Mouse (Mus musculus) testis, adult 2 months (tissue): ENCODE data around the gene Hebp1. TPM values are rescaled to one million over a fixed set of nuclear protein-coding genes. Genes with fewer than 3 reads are reported as not detected.

Experiments
- H3K27ac ChIP-seq: fragments of 200-500 bp; 2 replicates; pipeline ENCODE4 v1.5.1; 2012; ENCODE audit warnings: low read depth, low read length; ENCODE audit not compliant: control insufficient read depth, insufficient read depth
- H3K27me3 ChIP-seq: fragments of 200-500 bp; 2 replicates; pipeline ENCODE4 v1.6.1; 2012; ENCODE audit warnings: mild to moderate bottlenecking, low read length, moderate library complexity; ENCODE audit not compliant: control insufficient read depth, insufficient read depth
- H3K36me3 ChIP-seq: fragments of 200-500 bp; 2 replicates; pipeline ENCODE4 v1.6.1; 2012; ENCODE audit warnings: mild to moderate bottlenecking, low read length; ENCODE audit not compliant: control insufficient read depth, insufficient read depth
- H3K4me1 ChIP-seq: fragments of 200-500 bp; 2 replicates; pipeline ENCODE4 v1.6.1; 2012; ENCODE audit warnings: low read length; ENCODE audit not compliant: control insufficient read depth, insufficient read depth
- H3K4me3 ChIP-seq: fragments of 200-500 bp; 2 replicates; pipeline ENCODE4 v1.5.1; 2012; ENCODE audit warnings: low read depth, mild to moderate bottlenecking, low read length, moderate library complexity, mixed read lengths; ENCODE audit not compliant: control insufficient read depth
- CTCF ChIP-seq: fragments of 200-500 bp; IDR thresholded peaks from 2 replicates; pipeline ENCODE4 v1.5.1; 2012; ENCODE audit warnings: low read depth, mild to moderate bottlenecking, inconsistent platforms, low read length, moderate library complexity; ENCODE audit not compliant: control insufficient read depth, insufficient read depth, insufficient replicate concordance
- POLR2A ChIP-seq: fragments of 200-500 bp; IDR thresholded peaks from 2 replicates; pipeline ENCODE4 v1.6.1; 2012; ENCODE audit warnings: low read depth, mild to moderate bottlenecking, inconsistent platforms, low read length, moderate library complexity; ENCODE audit not compliant: control insufficient read depth
- polyA plus RNA-seq: library from polyadenylated mRNA; depleted of rRNA; stranded (reverse); fragments of >200 nt; gene quantifications from 2 replicates; pipeline ENCODE4 v1.2.3, GENCODE M21; 2012

The Hebp1 gene
- polyA plus RNA-seq, 1 experiment: 4.9 TPM

DNA sequence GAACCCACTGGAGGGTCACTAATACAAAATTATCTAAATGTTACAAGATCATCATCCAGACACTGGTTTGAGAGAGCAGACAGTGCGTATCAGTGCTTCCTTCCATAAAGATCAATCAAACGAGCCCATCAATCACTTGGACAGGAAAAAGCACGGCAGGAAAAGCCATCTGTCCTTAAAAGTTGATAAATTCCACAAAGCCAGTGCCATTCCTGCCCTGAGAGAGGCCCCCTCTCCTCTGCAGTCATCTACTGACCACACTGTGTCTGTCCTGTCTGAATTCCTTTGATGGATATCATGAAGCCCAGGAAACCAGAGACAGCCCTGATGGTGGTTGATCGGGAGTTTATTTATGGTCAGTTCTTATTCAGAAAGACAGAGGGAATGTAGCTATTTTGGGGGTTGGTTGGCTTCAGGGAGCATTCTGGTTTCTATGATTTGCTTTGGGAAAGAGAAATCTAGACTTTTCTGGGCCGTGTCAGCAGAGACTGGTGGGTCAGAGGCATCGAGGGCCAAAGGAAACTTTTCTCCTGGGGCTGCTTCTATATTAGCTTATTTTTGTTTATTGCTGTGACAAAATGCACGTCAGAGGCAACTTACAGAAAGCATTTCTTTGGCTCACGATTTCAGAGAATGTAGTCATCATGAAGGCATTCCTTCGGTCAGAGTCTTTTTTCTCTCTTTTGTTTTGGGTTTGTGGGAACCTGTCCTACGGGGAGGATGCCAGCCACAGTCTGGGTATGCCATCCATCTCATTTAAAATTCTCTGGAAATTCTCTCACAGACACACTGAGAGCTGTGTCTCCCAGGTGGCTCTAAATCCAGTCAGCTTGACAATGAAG is 10.5 kb downstream of the Hebp1 start:
- Histone ChIP-seq H3K27me3 (no peaks in the 10 kb centered on the region), H3K36me3 (no peaks in the 10 kb centered on the region), H3K27ac (no peak overlapping the region), H3K4me1 (no peaks in the 10 kb centered on the region), H3K4me3 (no peak overlapping the region)
- no peak for TF ChIP-seq CTCF

DNA sequence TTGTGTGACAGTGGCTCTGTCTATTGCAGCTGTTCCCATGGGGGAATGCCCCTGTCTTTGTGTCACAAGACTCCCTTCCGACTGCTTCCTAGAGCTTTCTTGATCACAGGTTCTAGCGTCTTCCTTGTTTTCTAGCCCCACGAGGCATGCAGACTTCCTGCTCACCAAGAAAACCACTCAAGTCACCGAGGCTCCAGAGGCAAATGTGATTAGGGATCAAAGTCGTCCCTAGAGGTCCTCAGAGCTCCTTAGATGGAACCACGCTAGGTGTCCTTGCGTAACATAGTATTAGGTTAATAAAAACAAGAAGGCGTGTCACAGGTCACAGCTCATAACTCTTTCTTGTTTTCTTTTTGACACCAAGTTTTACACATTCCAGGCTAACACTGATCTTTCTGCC is 13.9 kb downstream of the Hebp1 start:
- H3K27ac ChIP-seq: no peak overlapping the region
- H3K36me3 ChIP-seq: no peaks in the 10 kb centered on the region
- H3K27me3 ChIP-seq: no peaks in the 10 kb centered on the region
- H3K4me3 ChIP-seq: no peak overlapping the region
- no peaks in the 10 kb centered on the region for H3K4me1 ChIP-seq
- TF ChIP-seq POLR2A (no peak), CTCF (no peak)

DNA sequence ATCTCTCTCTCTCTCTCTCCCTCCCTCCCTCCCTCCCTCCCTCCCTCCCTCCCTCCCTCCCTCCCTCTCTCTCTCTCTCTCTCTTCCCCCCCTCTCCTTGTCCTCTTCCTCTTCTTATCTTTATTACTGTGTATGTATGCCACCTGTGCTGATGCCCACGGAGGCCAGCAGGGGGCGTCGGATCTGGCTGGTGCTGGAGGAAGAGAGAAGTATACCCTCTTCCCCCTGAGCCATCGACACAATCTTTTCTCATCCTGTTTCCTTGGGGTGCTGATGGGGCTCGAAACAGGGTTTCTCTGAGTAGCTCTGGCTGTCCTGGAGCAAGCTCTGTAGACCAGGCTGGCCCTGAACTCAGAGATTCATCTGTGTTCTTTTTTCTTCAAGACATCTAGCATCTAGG is 14.9 kb downstream of the Hebp1 start:
- H3K27me3 ChIP-seq: no peaks in the 10 kb centered on the region
- TF ChIP-seq CTCF (peak; percentile 69; the same call in 1 of the 2 replicates), POLR2A (no peak)
- no peak overlapping the region for H3K27ac ChIP-seq
- H3K4me3 ChIP-seq: no peak overlapping the region
- no peaks in the 10 kb centered on the region for H3K4me1 ChIP-seq
- no peaks in the 10 kb centered on the region for H3K36me3 ChIP-seq

DNA sequence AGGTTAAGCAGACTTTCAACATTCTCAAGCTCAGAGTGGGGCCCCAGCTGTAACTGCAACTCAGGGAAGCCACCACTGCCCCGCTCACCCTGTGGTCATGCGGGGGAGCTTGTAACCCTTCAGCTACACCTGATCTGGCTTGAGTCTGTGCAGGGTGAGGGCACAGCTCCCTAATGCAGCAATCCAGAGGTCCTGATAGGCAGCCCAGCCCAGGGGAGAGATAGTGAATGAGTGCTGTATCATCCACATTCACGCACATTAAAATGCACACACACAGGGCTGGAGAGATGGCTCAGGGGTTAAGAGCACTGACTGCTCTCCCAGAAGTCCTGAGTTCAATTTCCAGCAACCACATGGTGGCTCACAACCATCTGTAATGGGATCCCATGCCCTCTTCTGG is 19.2 kb downstream of the Hebp1 start:
- TF ChIP-seq POLR2A: no peak
- TF ChIP-seq CTCF: no peak
- Histone ChIP-seq H3K4me1 (no peaks in the 10 kb centered on the region), H3K36me3 (no peaks in the 10 kb centered on the region), H3K4me3 (no peak overlapping the region), H3K27me3 (no peaks in the 10 kb centered on the region), H3K27ac (no peak overlapping the region)

DNA sequence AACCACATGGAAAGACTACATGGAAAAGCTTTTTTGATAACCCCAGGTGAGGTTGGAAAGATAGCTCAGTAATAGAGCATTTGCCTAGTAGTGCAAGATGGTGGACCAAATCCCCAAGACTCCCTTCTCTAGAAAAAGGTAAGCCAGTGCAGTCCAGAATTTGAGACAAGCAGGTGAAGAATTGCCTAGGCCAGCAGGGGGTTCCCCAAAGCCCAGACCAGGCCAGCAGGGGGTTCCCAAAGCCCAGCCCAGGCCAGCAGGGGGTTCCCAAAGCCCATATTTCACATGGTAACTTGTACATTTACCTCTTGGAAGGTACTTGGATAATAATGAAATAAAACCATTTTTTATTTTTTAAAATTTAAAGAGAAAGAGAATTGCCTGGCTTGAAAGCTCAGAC is 20.6 kb downstream of the Hebp1 start:
- no peak overlapping the region for H3K4me3 ChIP-seq
- no peaks in the 10 kb centered on the region for H3K36me3 ChIP-seq
- H3K27me3 ChIP-seq: no peaks in the 10 kb centered on the region
- H3K4me1 ChIP-seq: no peaks in the 10 kb centered on the region
- no peak overlapping the region for H3K27ac ChIP-seq
- TF ChIP-seq CTCF: no peak
- TF ChIP-seq POLR2A: no peak

DNA sequence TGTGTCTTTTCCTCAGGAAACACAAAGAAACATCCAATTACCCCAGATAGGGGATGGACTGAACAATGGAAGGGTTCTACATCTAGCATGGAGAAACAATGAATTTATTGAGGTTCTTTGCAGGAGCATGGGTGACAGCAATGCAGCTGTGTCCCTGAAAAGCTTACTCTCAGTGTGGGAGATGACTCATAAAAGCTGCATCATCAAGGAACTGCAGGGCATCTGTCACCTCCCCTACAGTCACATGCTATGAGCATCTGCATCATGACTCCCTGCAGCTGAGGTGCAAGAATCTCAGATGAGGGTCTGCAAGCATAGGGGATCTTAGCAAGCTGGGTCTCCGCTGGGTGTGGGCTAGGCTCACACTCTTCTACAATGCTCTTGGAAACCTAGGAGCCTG is 22.8 kb downstream of the Hebp1 start:
- Histone ChIP-seq H3K4me3 (no peak overlapping the region), H3K36me3 (no peaks in the 10 kb centered on the region), H3K4me1 (no peaks in the 10 kb centered on the region), H3K27ac (no peak overlapping the region), H3K27me3 (no peaks in the 10 kb centered on the region)
- no peak for TF ChIP-seq CTCF
- no peak for TF ChIP-seq POLR2A

DNA sequence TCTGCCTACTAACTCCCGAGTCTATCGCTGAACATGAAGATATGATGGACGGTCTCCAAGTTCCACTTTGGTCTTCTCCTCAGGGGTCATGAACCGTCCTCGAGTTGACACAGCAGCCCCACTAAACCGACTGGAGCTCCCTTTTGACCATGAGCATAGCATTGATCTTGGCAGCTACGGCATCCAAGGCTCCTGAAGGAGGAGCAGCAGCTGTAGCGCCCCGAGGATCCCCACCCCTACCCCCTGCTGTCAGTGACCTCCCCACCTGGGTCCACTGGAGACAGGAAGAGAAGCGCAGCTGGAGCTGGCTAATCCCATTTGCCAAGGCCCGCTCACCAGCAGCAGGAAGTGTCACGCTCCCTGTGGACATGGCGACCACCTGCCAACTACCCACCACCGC is 26.1 kb downstream of the Hebp1 start:
- TF ChIP-seq CTCF: no peak
- no peak for TF ChIP-seq POLR2A
- Histone ChIP-seq H3K36me3 (no peaks in the 10 kb centered on the region), H3K27ac (no peak overlapping the region), H3K4me3 (no peak overlapping the region), H3K27me3 (no peaks in the 10 kb centered on the region), H3K4me1 (peaks cover 12% of the 10 kb centered on the region)

DNA sequence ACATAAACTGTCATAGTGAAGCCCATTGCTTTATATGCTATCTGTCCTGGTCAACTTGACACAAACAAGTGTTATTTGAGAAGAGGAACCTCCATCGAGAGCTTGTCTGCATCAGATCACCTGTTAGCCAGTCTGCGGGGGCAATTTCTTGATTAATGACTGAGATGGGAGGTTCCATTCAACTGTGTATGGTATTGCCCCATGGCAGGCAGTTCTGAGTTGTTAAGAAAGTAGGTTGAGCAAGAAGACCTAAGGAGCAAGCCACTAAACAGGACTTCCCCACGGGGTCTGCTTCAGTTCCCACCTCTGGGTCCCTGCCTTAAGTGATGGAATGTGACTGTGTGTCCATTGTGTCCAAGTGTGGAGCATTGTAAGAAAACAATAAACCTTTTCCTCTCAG is 28.6 kb downstream of the Hebp1 start:
- Histone ChIP-seq H3K27me3 (no peaks in the 10 kb centered on the region), H3K36me3 (no peaks in the 10 kb centered on the region), H3K27ac (no peak overlapping the region), H3K4me3 (no peak overlapping the region), H3K4me1 (peaks cover 12% of the 10 kb centered on the region)
- TF ChIP-seq CTCF (no peak), POLR2A (no peak)
